Mouse (Mus musculus): ENCODE results near the gene Cobll1. TPM values are rescaled to one million over a fixed set of nuclear protein-coding genes. Genes with fewer than 3 reads are reported as not detected.

Cobll1 gene
- polyA plus RNA-seq, 1 experiment from 2014 or later = 6.4 TPM

DNA sequence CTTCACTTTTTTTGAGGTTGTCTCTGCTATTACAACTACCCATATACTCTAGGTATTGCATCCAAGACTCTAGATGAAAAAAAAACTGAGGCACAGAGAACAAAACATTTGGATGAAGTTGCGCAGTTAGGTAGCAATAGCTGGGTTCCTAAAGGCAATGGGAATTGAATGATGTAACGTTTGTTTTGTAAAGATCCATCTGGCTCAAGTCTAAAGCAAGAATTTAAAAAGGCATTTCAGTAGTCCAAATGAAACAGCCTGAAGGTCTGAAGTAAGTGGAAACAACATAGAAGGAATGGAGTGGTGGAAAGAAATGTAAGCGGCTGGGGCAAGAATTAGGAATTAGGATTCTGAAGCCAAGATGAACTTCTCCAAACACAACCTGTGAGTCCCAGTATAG is 188.4 kb downstream of the Cobll1 start:
- Histone ChIP-seq H3K4me3 (ENCODE audit: low read depth, low read length) (no peak overlapping the region), H3K4me1 (replicated peaks; ENCODE audit: control insufficient read depth, insufficient read depth, low read length) (no peaks in the 10 kb centered on the region), H3K9me3 (ENCODE audit: control insufficient read depth, low read length) (no peaks in the 10 kb centered on the region), H3K4me2 (no peak overlapping the region), H3K27me3 (replicated peaks; ENCODE audit: control insufficient read depth, insufficient read depth, low read length) (no peaks in the 10 kb centered on the region), H3K36me3 (ENCODE audit: control insufficient read depth, insufficient read depth, low read length) (no peaks in the 10 kb centered on the region), H3K27ac (ENCODE audit: low read depth, low read length) (no peak overlapping the region), H3K9ac (ENCODE audit: low read depth, low read length) (no peak overlapping the region)
- ATAC-seq (replicated peaks; ENCODE audit: low FRiP score) = no peak
- DNase-seq (ENCODE audit: low spot score) = no peak
- WGBS = 93% methylated on average over 3 of the region's 3 CpGs

DNA sequence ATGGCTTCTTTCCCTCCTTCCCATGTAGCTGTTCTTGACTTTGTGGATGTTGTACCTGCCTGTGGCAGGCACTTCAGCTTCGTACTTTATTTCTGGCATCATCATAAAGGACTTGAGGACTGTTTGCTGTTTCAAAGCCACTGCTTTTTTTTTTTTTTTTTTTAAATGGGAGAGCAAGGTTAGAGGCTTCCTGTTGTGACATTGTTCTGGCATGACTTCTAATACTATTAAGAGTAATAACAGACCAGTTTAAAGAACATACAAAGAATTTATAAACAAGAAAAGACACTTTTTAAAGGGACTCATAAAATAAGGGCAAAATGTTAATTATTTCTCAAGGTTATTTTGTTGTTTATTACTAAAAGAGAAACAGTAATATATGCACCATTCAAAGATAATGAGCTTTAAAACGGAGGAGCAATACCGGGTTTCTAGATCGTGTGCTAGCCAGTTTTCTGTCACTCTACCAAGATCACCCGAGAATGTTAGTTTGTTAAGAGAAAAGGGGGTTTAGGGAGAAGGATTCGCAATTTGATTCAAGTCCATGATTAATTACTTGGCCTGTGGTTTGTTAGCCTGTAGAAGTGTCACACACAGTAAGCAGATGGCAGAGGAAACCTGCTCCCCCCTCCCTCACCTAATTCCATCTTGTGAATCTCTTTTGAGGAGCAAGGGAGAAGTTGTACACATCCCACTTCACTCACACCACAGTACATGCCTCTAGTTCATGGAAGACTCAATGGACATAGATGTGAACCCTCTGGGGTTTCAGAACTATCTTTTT is 190.8 kb downstream of the Cobll1 start:
- ATAC-seq (replicated peaks; ENCODE audit: low FRiP score) = no peak
- Histone ChIP-seq H3K4me1 (replicated peaks; ENCODE audit: control insufficient read depth, insufficient read depth, low read length) (no peaks in the 10 kb centered on the region), H3K27me3 (replicated peaks; ENCODE audit: control insufficient read depth, insufficient read depth, low read length) (no peaks in the 10 kb centered on the region), H3K4me2 (no peak overlapping the region), H3K4me3 (ENCODE audit: low read depth, low read length) (no peak overlapping the region), H3K9ac (ENCODE audit: low read depth, low read length) (no peak overlapping the region), H3K36me3 (ENCODE audit: control insufficient read depth, insufficient read depth, low read length) (no peaks in the 10 kb centered on the region), H3K27ac (ENCODE audit: low read depth, low read length) (no peak overlapping the region), H3K9me3 (ENCODE audit: control insufficient read depth, low read length) (no peaks in the 10 kb centered on the region)
- DNase-seq (ENCODE audit: low spot score) = no peak
- whole genome bisulfite sequencing = 76% methylated on average over 6 of the region's 6 CpGs

Other genes with a start within 250 kb of the Cobll1 start
- 7.7 and 8.1 TPM in 2 replicates for gene Grb14, start 214.4 kb downstream of the Cobll1 start, polyA plus RNA-seq (2014; fragmentation: Nextera tagmentation; extraction: Ambion mirVana)
- 0.23 TPM in 1 of 2 replicates, not detected in the other for gene Slc38a11, start 124.6 kb upstream of the Cobll1 start, polyA plus RNA-seq (2014; fragmentation: Nextera tagmentation; extraction: Ambion mirVana)